Mouse (Mus musculus): ENCODE results near the gene Glcci1.

GRCm38 (mm10) chr6:8492248-8492647 lies 17.2 kb upstream of the Glcci1 start:
- TF ChIP-seq CTCF (IDR thresholded peaks at IDR 0.05; ENCODE audit: low read depth, low read length) (no peak), POLR2A (IDR thresholded peaks at IDR 0.05; ENCODE audit: insufficient read depth, low read length) (no peak)

All from ES-Bruce4 (cell line).